Comparison of ENCODE assay signal across 7 mouse cellular contexts in the genomic region with DNA sequence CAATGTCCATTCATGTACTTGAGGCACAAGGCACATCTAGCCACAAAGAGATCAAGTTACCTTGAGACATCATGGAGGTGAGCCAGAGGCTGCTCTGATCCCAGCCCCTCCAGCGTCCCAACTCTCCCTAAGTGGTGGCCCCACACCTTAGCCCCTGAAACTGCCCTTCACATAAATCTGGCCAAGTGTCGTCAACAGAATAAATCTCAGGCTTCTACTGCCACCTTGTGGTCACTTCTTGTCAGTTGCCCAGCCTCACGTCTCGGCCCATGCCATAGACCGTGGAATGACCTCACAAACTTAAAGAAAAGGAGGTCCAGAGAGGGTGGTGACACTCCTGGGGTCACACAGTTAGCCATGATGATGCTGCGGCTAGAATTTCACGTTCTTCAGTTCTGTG.
A peak's percentile ranks its signal among the peaks of the same experiment; 100 is the strongest.
DNase-seq lines count a peak whose midpoint lies in the region; ATAC-seq lines count a peak whose summit lies in the region.

No protein-coding gene starts in this region.

- no peaks in the 10 kb centered on the region for H3K27me3 ChIP-seq in intestine, embryonic 14.5 days (replicated peaks; ENCODE audit: control insufficient read depth, insufficient read depth, low read length)

- ATAC-seq in intestine, embryonic 14.5 days (replicated peaks; ENCODE audit: low FRiP score, low TSS enrichment, low read depth), result peak; percentile 71
- ATAC-seq in megakaryocyte-erythroid progenitor cell, adult 5-6 weeks (replicated peaks; ENCODE audit: low FRiP score, low TSS enrichment, poor library complexity, severe bottlenecking), result peak; percentile 86

- no peaks in the 10 kb centered on the region for H3K36me3 ChIP-seq in intestine, embryonic 14.5 days (ENCODE audit: control insufficient read depth, insufficient read depth, low read length)

- H3K9me3 ChIP-seq in intestine, embryonic 14.5 days (ENCODE audit: control insufficient read depth, low read length), result no peaks in the 10 kb centered on the region

- no peaks in the 10 kb centered on the region; the same call in 1 of the 2 replicates for H3K4me1 ChIP-seq in intestine, embryonic 14.5 days (replicated peaks; ENCODE audit: control insufficient read depth, insufficient read depth, low read length)

- 7% methylated on average over 7 of the region's 7 CpGs for WGBS in intestine, embryonic 14.5 days

- no peak overlapping the region for H3K4me2 ChIP-seq in intestine, embryonic 14.5 days (ENCODE audit: low read length)

- H3K27ac ChIP-seq in intestine, embryonic 14.5 days (ENCODE audit: low read depth), result no peak overlapping the region

- DNase-seq in adrenal gland, adult (ENCODE audit: inconsistent age in 2 of 2, low spot score in 1 of 2), result peak; percentile 49 to 91
- peak; percentile 49 for DNase-seq in cerebellum, adult 9-11 months
- DNase-seq in frontal cortex, postnatal 36 days (ENCODE audit: low spot score in 2 of 2), result peak; percentile 71 to 74
- peak; percentile 78 for DNase-seq in intestine, embryonic 14.5 days (ENCODE audit: low spot score)
- DNase-seq in left cerebral cortex, adult 8-10 months (ENCODE audit: low spot score in 2 of 2), result peak; percentile 34 to 60
- peak; percentile 18 to 52 for DNase-seq in spleen, adult 18-20 months

- H3K9ac ChIP-seq in intestine, embryonic 14.5 days (ENCODE audit: low read length), result no peak overlapping the region

- no peak overlapping the region for H3K4me3 ChIP-seq in intestine, embryonic 14.5 days (ENCODE audit: low read depth, low read length)
